Mouse (Mus musculus) neural tube, embryonic 12.5 days (tissue): ENCODE measurements at regions not wholly inside any gene's neighbourhood (a gene's known extent, or its start where the extent isn't known, plus 50 kb on each side); places are given as distances from the start of the nearest gene placed in this dataset.

Experiments
- ATAC-seq: fragments of 200-750 bp; cut with Nextera tagmentation; 2 replicates; pipeline ENCODE4 v1.8.0; 2017; ENCODE audit warnings: low read depth, mild to moderate bottlenecking, moderate TSS enrichment, moderate library complexity; ENCODE audit not compliant: low FRiP score
- H3K27ac ChIP-seq: fragments of 300-500 bp; sonication (generic); 2 replicates; pipeline ENCODE4 v1.5.1; 2016
- H3K27me3 ChIP-seq: fragments of 300-500 bp; sonication (generic); replicated peaks from 2 replicates; pipeline ENCODE4 v1.6.1; 2016; ENCODE audit warnings: mild to moderate bottlenecking
- H3K36me3 ChIP-seq: fragments of 300-500 bp; sonication (generic); 2 replicates; pipeline ENCODE4 v1.6.1; 2016; ENCODE audit warnings: mild to moderate bottlenecking
- H3K4me1 ChIP-seq: fragments of 300-500 bp; sonication (generic); 2 replicates; pipeline ENCODE4 v1.6.1; 2016
- H3K4me2 ChIP-seq: fragments of 300-500 bp; sonication (generic); replicated peaks from 2 replicates; pipeline ENCODE4 v1.6.1; 2016; ENCODE audit warnings: mild to moderate bottlenecking
- H3K4me3 ChIP-seq: fragments of 300-500 bp; sonication (generic); 2 replicates; pipeline ENCODE4 v1.5.1; 2016
- H3K9ac ChIP-seq: fragments of 300-500 bp; sonication (generic); 2 replicates; pipeline ENCODE4 v1.6.1; 2016; ENCODE audit warnings: mild to moderate bottlenecking
- H3K9me3 ChIP-seq: fragments of 300-500 bp; sonication (generic); 2 replicates; pipeline ENCODE4 v1.6.1; 2016; ENCODE audit warnings: mild to moderate bottlenecking
- WGBS: fragments of 180-500 bp; shearing (Covaris S2); methylation state at CpG from one replicate; pipeline ENCODE4 v1.1.7; 2016; 5-methylcytosine and 5-hydroxymethylcytosine counted together

DNA sequence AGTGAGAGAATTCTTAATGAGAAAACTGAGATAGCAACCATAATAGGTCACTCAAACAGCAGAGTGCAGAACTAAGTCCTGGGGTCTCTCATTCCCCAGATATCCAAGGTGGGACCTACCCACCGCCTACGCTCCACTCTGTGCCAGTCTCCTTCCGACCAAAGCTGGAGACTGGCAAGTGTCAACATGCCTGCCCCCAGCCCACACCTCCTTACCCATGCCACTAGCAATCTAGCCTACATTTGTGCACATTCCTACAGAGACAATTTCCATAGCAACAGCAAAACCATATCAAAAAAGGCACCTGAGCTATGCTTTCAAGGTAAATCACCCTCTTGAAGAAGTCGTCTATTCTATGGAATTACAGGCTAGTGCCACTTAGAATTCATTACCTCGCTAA is 97.3 kb upstream of the Ankrd1 start:
- H3K27ac ChIP-seq, result no peak overlapping the region
- H3K4me3 ChIP-seq, result no peak overlapping the region
- no peak overlapping the region for H3K9ac ChIP-seq
- 85% methylated on average over 5 of the region's 5 CpGs for WGBS
- no peaks in the 10 kb centered on the region for H3K9me3 ChIP-seq
- H3K4me1 ChIP-seq, result peaks cover 13% of the 10 kb centered on the region
- no peak for ATAC-seq
- no peak overlapping the region for H3K4me2 ChIP-seq
- no peaks in the 10 kb centered on the region for H3K36me3 ChIP-seq
- no peaks in the 10 kb centered on the region for H3K27me3 ChIP-seq

DNA sequence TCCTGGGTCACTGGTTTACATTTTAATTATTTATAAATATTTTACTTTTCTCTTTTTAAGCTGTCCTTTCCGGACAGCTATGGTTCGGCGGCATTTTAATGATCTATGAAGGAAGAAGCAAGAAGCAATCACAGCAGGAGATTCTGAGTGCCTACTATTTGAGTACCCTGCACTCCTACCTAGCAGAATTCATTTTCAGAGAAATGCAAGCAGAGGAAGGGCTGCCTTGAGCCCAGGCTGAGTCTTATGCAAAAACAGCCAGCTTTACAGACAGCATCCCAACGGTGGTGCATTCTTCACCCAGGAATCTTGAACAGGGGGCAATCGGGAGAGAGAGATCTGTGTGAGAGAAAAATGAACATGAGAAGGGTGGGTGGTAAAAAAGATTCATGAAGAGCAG is 97.7 kb upstream of the Ankrd1 start:
- no peak overlapping the region for H3K4me2 ChIP-seq
- WGBS, result 71% methylated on average over 5 of the region's 5 CpGs
- H3K27me3 ChIP-seq, result no peaks in the 10 kb centered on the region

DNA sequence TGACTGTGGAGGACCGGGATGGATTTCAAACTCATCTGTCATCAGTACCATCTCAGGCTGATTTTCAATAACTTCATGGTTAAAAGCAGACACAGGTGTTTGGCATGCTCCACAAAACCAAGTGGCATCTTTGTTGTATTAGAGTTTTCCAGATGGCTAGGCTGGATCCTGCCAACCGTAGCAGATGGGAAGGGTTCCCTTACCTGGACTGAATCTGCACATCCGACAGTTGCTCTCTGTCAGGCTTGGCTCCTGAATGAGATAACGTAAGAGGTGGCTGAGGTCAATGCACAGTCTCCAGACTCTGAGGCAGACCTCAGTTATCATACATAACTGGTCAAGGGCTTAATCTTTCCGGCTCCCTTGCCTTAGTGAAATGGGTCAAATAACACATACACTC is 99.0 kb upstream of the Ankrd1 start:
- no peak overlapping the region for H3K4me2 ChIP-seq
- no peak for ATAC-seq
- H3K9ac ChIP-seq, result no peak overlapping the region
- H3K27ac ChIP-seq, result no peak overlapping the region
- no peaks in the 10 kb centered on the region for H3K27me3 ChIP-seq
- H3K36me3 ChIP-seq, result no peaks in the 10 kb centered on the region
- no peaks in the 10 kb centered on the region for H3K9me3 ChIP-seq
- WGBS, result 93% methylated on average over 5 of the region's 5 CpGs
- H3K4me1 ChIP-seq, result peaks cover 7% of the 10 kb centered on the region; the same call in 1 of the 2 replicates
- H3K4me3 ChIP-seq, result no peak overlapping the region

More for the DNA sequence above, 97.7 kb upstream of the Ankrd1 start:
- Histone ChIP-seq H3K4me1 (peaks cover 13% of the 10 kb centered on the region), H3K9ac (no peak overlapping the region), H3K27ac (no peak overlapping the region), H3K9me3 (no peaks in the 10 kb centered on the region), H3K36me3 (no peaks in the 10 kb centered on the region), H3K4me3 (no peak overlapping the region)
- no peak for ATAC-seq

DNA sequence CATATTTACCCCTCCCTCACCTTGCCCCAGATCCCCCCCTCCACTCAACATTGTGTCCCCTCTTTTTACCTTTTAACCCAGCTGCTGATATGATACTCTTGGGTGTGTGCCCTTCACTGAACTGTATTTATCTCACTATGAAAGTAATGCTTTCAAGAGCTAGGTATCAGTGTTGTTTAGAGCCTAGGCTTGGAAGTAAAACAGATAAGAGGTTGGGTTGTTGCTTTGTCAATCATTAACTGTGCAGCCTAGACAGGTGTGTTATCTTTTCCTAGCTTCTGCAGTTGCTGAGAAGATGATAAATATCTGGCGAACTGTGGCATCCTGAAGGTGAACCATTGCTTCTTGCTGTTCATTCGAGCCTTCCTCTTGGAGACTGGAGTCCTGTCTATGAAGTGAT is 101.2 kb upstream of the Ankrd1 start:
- Histone ChIP-seq H3K9me3 (no peaks in the 10 kb centered on the region), H3K4me3 (no peak overlapping the region), H3K4me1 (no peaks in the 10 kb centered on the region), H3K9ac (no peak overlapping the region), H3K4me2 (no peak overlapping the region), H3K36me3 (no peaks in the 10 kb centered on the region), H3K27ac (no peak overlapping the region), H3K27me3 (no peaks in the 10 kb centered on the region)
- no peak for ATAC-seq
- 84% methylated on average over 2 of the region's 2 CpGs for WGBS

DNA sequence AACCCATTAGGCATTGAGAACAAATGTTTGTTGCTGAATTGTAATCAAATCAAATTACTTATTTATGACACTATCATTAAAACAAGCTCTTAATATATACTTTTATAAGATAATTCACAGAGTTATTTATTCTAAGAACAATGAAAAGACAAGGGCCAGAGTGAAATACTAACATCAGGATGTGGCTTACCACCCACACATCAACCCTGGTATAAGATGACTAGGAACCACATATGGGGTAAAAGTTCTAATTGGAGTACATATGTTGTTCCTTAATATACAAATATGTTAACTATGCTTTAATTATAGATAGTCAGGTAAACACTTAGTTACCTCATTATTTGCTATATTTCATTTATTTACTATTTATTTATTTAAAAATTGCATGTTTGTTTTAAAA is 101.7 kb upstream of the Ankrd1 start:
- no peak overlapping the region for H3K27ac ChIP-seq
- no peaks in the 10 kb centered on the region for H3K9me3 ChIP-seq
- no peak overlapping the region for H3K4me3 ChIP-seq
- H3K36me3 ChIP-seq, result no peaks in the 10 kb centered on the region
- H3K4me2 ChIP-seq, result no peak overlapping the region
- H3K4me1 ChIP-seq, result no peaks in the 10 kb centered on the region
- no peaks in the 10 kb centered on the region for H3K27me3 ChIP-seq
- no peak overlapping the region for H3K9ac ChIP-seq
- no peak for ATAC-seq

DNA sequence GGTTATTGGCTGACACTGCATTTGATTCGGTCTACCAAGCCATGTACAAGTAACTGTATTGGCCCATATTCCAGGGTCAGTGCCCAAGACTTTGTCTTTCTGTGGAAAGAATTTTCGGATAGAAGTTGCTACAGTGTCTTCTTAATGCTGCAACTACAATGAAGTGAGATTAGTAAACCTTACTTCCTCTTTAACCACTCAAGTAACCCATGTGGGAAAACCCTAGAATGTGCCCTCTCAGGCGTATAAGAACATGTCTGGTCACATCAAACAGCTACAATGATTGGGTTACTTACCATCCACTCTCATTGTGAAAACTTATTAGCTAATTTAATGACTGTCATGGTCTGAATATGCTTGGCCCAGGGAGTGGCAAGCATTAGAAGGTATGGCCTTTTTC is 102.3 kb upstream of the Ankrd1 start:
- H3K9ac ChIP-seq, result no peak overlapping the region
- H3K36me3 ChIP-seq, result no peaks in the 10 kb centered on the region
- H3K4me3 ChIP-seq, result no peak overlapping the region
- H3K9me3 ChIP-seq, result no peaks in the 10 kb centered on the region
- no peak overlapping the region for H3K27ac ChIP-seq
- ATAC-seq, result no peak
- no peak overlapping the region for H3K4me2 ChIP-seq
- H3K27me3 ChIP-seq, result no peaks in the 10 kb centered on the region
- no peaks in the 10 kb centered on the region for H3K4me1 ChIP-seq
- WGBS, result 83% methylated on average over 3 of the region's 3 CpGs

DNA sequence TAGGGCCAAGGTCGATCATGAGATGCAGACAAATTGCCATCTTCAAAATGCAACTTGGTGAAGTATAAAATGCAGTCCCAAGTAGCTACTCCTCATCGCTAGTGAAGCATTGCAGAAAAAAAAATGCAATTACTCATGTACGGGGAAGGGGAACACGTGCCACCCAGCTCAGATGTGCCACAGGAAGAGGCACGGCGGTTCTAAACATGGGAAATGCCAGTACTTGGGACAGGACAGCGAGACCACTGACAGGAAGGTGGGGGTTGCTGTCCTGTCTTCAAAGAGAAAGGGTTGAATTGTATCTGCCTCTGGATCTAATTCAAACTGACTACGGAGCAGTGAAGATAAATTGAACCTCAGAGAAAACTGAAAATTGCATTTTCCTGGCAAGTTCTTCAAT is 104.6 kb upstream of the Ankrd1 start:
- no peaks in the 10 kb centered on the region for H3K4me1 ChIP-seq
- no peaks in the 10 kb centered on the region for H3K36me3 ChIP-seq
- H3K27ac ChIP-seq, result no peak overlapping the region
- no peak overlapping the region for H3K9ac ChIP-seq
- H3K27me3 ChIP-seq, result no peaks in the 10 kb centered on the region
- no peak overlapping the region for H3K4me3 ChIP-seq
- no peak for ATAC-seq
- H3K4me2 ChIP-seq, result no peak overlapping the region
- H3K9me3 ChIP-seq, result no peaks in the 10 kb centered on the region
- WGBS, result 76% methylated on average over 8 of the region's 8 CpGs

DNA sequence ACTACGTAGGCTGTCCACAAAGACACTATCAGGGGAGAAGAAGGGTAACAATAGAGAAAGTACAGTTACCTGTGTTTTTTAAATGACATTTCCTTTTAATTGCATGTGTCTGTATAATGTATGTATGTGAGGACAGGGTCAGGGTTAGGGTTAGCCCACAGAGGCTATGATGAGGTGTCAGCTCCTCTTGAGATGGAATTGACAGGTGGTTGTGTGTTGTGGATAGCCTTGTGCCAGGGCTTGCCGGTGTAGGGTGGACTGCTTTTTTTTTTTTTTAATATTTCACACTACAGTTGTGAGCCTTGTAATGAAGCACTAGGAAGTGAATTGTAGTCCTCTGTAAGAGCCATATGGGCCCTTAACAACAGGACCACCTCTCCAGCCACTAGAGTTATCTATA is 105.7 kb upstream of the Ankrd1 start:
- H3K4me2 ChIP-seq, result no peak overlapping the region
- no peak overlapping the region for H3K27ac ChIP-seq
- no peak overlapping the region for H3K4me3 ChIP-seq
- no peak for ATAC-seq
- no peaks in the 10 kb centered on the region for H3K36me3 ChIP-seq
- no peaks in the 10 kb centered on the region for H3K4me1 ChIP-seq
- 95% methylated on average over 2 of the region's 2 CpGs for WGBS
- no peak overlapping the region for H3K9ac ChIP-seq
- no peaks in the 10 kb centered on the region for H3K9me3 ChIP-seq
- H3K27me3 ChIP-seq, result no peaks in the 10 kb centered on the region

DNA sequence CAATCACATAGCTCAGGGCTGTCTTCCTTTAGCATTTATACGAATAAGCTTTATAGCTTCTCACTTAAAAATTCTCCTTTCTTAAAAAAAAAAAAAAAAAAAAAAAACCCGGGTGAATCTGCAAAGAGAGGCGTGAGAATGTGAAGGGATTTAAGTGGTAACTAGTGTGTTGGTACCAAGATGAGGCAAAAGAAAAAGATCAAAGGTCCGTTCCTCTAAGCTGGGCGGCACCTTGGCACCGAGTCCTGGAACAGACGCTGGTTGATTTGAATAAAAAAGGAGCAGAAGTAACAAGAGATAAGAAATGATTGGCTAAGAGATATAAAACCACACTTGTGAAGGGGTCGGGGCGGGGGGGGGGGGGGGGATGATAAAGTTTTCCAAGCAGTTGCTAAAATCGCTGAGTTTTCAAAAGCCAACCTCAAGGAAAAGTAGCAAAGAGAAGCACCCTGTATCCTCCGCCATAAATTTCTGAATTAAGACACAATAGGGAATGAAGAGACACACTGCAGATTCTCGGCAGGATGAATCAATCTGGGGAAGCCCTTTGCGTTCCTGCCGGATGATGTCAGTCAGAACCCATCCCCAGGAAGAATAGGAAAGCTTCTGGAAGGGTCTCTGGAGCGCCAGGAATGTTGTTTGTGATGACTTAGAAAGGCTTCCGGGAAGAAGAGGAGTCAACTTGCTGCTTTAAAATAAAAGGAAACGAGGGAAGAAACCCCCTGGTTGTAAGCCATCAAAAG is 107.7 kb upstream of the Ankrd1 start:
- Histone ChIP-seq H3K27me3 (no peaks in the 10 kb centered on the region), H3K4me2 (no peak overlapping the region), H3K4me1 (no peaks in the 10 kb centered on the region), H3K36me3 (no peaks in the 10 kb centered on the region), H3K4me3 (no peak overlapping the region), H3K9ac (no peak overlapping the region), H3K27ac (no peak overlapping the region), H3K9me3 (no peaks in the 10 kb centered on the region)
- 34% methylated on average over 17 of the region's 17 CpGs for whole genome bisulfite sequencing
- ATAC-seq, result no peak

DNA sequence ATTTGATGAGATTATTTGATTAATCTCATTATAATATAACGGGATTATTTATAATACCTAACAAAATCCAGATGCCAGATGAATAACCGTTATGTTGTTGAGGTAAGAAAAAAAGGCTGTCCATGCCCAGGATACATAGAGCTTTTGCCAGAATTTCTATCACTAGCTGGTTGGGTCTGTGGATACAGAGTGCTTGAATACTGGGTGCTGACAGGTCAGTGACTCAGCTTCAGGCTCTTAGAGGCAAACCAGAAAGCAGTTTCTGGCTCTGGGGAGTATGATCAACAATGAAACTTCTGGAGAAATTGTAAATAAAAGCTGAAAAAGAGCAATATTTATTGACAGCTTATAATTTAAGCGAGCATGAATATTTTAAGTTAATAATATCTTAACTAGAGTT is 109.4 kb upstream of the Ankrd1 start:
- Histone ChIP-seq H3K27ac (no peak overlapping the region), H3K4me3 (no peak overlapping the region), H3K9ac (no peak overlapping the region), H3K27me3 (no peaks in the 10 kb centered on the region), H3K9me3 (no peaks in the 10 kb centered on the region), H3K4me2 (no peak overlapping the region), H3K36me3 (no peaks in the 10 kb centered on the region), H3K4me1 (no peaks in the 10 kb centered on the region)
- WGBS, result 94% methylated on average over 3 of the region's 3 CpGs
- ATAC-seq, result no peak

DNA sequence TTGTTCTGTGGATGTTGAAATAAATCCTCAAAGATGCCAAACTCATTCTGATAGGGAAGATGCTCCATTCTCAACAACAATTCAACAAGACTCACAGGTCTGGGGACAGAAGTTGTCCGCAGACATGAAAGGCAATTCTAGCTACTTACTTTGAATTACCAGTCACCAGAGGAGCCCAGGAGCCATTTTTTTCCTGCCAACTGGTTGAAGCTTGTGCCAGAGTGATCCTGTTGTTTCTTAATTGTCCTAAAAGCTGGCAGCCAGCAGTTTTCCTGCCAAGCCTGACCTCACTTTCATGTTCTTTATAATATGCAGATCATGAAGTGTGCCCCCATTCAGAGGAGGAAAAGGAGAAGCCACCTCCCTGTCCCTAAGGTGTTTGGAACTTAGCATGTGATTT is 110.0 kb upstream of the Ankrd1 start:
- Histone ChIP-seq H3K4me1 (no peaks in the 10 kb centered on the region), H3K4me2 (no peak overlapping the region), H3K27me3 (no peaks in the 10 kb centered on the region), H3K27ac (no peak overlapping the region), H3K36me3 (no peaks in the 10 kb centered on the region), H3K4me3 (no peak overlapping the region), H3K9me3 (no peaks in the 10 kb centered on the region), H3K9ac (no peak overlapping the region)
- WGBS, result 88% methylated on average over 1 of the region's 1 CpGs
- ATAC-seq, result no peak

DNA sequence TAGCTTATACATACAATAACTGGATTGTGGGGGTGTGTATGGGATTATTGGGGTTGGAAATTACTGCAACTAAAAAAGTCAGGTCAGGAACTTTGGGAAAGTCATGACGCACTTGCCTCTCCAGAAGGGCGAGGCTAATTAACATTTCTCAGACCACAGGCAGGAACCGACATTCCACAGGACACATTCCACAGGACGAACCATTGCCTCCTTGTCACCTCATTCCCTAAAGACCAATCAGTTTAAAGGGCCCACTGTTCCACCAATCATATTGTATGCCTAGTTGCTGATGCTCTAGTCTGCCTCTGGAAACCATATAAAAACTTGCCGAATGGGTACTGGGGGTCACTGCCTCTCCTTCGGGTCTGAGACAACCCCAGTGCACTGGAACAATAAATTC is 113.0 kb upstream of the Pcgf5 start:
- ATAC-seq, result no peak

DNA sequence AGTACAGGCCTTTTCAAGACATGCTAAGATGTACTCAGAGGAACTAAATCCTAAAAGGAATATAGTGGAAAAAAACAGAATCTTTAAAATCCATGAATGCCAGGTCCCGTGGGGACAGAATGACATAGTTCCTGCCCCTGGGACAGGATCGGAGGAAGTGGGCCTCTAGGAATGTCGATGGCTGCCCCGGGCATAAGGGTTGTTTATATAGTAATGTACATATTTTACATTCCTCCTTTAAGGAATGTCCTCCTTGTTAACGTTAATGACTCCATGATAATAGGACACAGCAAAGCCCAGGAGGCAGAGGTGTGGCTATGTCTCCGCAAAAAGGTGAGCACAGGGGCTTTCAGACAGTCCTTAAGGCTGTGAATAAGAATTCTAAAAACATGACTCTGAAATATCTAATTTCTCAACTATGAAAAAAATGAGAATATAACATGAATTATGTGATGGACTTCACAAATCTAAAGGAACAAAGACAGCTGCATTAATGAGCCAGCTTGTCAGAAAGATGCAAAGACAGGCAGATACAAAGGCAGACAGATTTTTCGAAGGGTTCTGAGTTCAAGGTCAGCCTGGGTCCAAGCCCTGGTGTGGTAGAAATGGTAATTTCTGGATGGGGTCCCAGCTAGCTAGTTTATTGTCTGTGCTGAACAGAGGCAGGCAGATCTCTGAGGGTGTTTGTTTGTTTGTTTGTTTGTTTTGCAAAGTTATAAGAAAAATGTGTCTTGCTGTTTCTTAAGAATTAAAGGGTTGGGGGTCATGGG is 111.3 kb upstream of the Pcgf5 start:
- no peaks in the 10 kb centered on the region for H3K36me3 ChIP-seq
- no peak for ATAC-seq
- no peaks in the 10 kb centered on the region for H3K9me3 ChIP-seq
- H3K27ac ChIP-seq, result no peak overlapping the region
- no peak overlapping the region for H3K4me3 ChIP-seq
- no peak overlapping the region for H3K9ac ChIP-seq
- H3K4me2 ChIP-seq, result no peak overlapping the region
- 69% methylated on average over 7 of the region's 7 CpGs for WGBS
- H3K4me1 ChIP-seq, result no peaks in the 10 kb centered on the region
- no peaks in the 10 kb centered on the region for H3K27me3 ChIP-seq

More for the DNA sequence above, 113.0 kb upstream of the Pcgf5 start:
- Histone ChIP-seq H3K4me1 (no peaks in the 10 kb centered on the region), H3K4me2 (no peak overlapping the region), H3K9ac (no peak overlapping the region), H3K9me3 (no peaks in the 10 kb centered on the region), H3K4me3 (no peak overlapping the region), H3K27me3 (no peaks in the 10 kb centered on the region), H3K27ac (no peak overlapping the region), H3K36me3 (no peaks in the 10 kb centered on the region)
- 86% methylated on average over 6 of the region's 6 CpGs for WGBS
